Mouse (Mus musculus) megakaryocyte, adult 5-6 weeks (primary cell): ENCODE data around the gene Smc1b. TPM values are rescaled to one million over a fixed set of nuclear protein-coding genes. Genes with fewer than 3 reads are reported as not detected.

Source experiments
- ATAC-seq: 2 replicates; pipeline ENCODE4 v1.8.0; 2016; ENCODE audit warnings: mild to moderate bottlenecking, inconsistent platforms; ENCODE audit not compliant: poor library complexity, severe bottlenecking
- total RNA-seq, 2 experiments: library from RNA; stranded (forward) in 1 of 2; stranded (reverse) in 1 of 2; fragments of 153-499, 151-499 nt in 1 of 2; fragments of 221-1000, 200-1000 nt in 1 of 2; gene quantifications; 2 replicates each; pipeline versions ENCODE4 v1.2.3 to v1.2.4; 2015 to 2017

The Smc1b gene
- total RNA-seq, 2 experiments from 2014 or later = not detected

DNA sequence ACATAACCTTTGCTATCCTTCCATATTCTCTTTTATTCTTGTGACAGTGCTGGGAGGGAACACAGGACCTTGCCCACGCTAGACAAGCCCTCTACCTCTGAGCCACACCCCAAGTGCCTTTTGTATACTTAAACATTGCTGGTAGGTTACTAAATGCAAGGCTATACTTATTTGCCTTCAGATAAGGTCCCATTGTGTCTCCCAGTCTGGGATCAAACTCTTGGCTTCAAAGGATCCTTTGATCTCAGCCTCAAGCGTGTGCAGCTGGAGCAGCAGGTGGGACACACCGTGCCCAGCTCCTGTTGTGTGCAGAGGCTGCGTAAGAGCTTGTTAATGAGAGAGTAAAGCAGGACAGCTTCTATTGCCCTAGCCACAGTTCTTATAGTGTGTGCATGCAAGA lies 104.0 kb downstream of the Smc1b start:
- no peak for ATAC-seq

DNA sequence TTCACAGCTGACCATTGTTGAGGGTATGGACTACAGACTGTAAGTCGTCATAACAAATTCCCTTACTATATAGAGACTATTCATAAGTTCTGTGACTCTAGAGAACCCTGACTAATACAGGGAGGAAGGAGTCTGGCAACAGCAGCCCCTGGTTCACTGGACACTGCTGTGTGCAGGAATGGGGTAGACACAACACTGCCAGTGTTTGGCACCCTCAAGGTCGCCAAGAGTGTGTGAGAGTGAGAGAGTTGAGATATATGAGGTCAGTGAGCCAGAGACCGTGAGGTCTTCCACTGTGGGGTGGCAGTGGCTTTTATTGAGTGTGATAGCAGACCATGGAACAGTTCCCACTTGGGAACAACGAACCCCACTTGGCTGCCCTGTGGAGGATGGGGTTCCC lies 105.6 kb downstream of the Smc1b start:
- no peak for ATAC-seq

DNA sequence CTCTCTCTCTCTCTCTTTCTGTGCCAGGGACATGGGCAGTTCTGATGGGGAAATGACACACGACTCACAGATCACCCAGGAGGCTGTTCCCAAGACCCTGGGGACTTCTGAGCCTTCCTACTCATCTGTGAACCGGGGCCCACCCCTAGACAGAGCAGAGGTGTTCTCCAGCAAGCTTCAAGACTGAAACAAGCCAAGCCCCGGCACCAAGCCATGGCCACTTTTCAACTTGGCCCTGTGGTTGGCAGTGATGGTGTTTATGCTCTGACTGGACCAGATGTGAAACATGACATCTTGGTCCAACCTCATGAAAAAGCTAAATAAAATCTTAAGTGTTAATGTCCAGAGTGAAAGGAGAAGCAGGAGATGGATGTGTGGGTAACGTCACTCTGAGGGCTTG lies 109.6 kb downstream of the Smc1b start:
- no peak for ATAC-seq

DNA sequence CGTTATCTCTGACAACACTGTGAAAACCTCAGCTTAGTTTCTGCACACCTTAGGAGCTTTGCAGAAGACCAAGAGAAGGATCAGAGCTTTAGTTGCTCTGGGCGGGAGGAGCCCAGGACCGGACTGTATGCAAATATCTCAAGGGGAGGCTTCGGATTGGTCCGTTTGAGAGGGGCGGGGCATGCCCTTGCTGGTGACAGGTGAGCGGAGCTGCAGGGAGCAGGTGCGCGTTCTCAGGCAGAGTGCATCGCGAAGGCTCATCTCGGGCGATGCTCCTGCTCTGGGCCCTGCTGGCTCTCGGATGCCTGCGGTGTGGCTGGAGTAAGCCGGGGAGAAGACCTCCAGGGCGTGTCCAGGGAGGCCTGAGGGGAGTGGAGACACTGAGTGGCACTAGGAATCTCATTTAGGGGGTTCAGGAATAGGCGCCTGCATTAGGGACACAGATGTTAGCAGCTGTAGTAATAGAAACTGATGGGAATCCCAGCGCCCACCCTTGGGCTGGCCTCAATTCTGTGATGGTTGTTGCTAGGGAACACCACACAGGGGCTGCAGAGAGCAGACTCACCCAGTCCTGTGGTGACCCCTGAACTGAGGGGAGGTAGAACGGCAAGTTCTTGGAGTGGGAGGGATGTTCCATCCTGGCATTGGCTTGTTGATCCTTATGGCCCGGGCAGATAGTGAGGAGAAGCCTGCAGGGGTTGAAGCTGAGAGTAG lies 114.7 kb downstream of the Smc1b start, which contains the start of gene Upk3a:
Gene Upk3a, plus strand, starts transcription at position 191 of the 714 bp plus-strand sequence.
- ATAC-seq = no peak

DNA sequence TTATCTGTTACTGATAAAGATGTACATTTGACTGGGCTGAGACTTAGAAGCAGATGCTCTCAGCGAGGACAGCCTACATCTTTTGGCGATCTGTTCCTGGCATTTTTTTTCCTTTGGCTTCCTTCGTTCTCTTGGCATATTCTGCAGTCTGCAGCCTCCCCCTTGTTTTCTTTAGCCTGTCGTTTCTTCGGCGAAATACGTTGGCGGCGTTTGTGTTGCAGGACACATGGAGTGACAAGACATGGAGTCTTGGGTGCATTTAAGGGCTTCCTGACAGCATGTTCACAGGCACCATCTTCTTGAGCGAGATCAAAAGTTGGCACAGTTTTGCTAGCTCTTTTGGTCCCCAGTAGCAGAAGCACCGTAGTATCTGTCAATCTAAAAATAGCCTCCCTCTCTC lies 116.0 kb downstream of the Smc1b start:
- ATAC-seq = no peak

Other genes starting within 250 kb of the Smc1b start
- gene Gm29666, start 211.9 kb downstream of the Smc1b start, total RNA-seq (2015) = 0.02 and 0.36 TPM in 2 replicates
- 0.08 and 0.29 TPM in 2 replicates for gene Gm29666, start 211.9 kb downstream of the Smc1b start, total RNA-seq (2017)
- 29.8 and 32.3 TPM in 2 replicates for gene Nup50, start 208.6 kb downstream of the Smc1b start, total RNA-seq (2015)
- gene Nup50, start 208.6 kb downstream of the Smc1b start, total RNA-seq (2017) = 74.2 and 78.5 TPM in 2 replicates
- gene 5031439G07Rik, start 143.4 kb downstream of the Smc1b start, total RNA-seq (2015) = 48.7 and 48.8 TPM in 2 replicates
- 65.3 and 73.5 TPM in 2 replicates for gene 5031439G07Rik, start 143.4 kb downstream of the Smc1b start, total RNA-seq (2017)
- not detected in 2 replicates for gene Upk3a, start 114.8 kb downstream of the Smc1b start, total RNA-seq (2015)
- not detected in 2 replicates for gene Upk3a, start 114.8 kb downstream of the Smc1b start, total RNA-seq (2017)
- 8.4 and 9.9 TPM in 2 replicates for gene Fam118a, start 103.0 kb downstream of the Smc1b start, total RNA-seq (2015)
- gene Fam118a, start 103.0 kb downstream of the Smc1b start, total RNA-seq (2017) = 7.5 and 8.8 TPM in 2 replicates
- not detected in 2 replicates for gene Ribc2, start 114 bp upstream of the Smc1b start, total RNA-seq (2015)
- not detected in 2 replicates for gene Ribc2, start 114 bp upstream of the Smc1b start, total RNA-seq (2017)
- 0.07 and 0.34 TPM in 2 replicates for gene Fbln1, start 74.0 kb upstream of the Smc1b start, total RNA-seq (2015)
- not detected in 2 replicates for gene Fbln1, start 74.0 kb upstream of the Smc1b start, total RNA-seq (2017)
- gene Atxn10, start 204.3 kb upstream of the Smc1b start, total RNA-seq (2015) = 167 and 180 TPM in 2 replicates
- 103 and 104 TPM in 2 replicates for gene Atxn10, start 204.3 kb upstream of the Smc1b start, total RNA-seq (2017)